24 mouse cellular contexts compared by ENCODE assay signal in genomic region chr16:18746268-18747122, GRCm38 (mm10). TPM values are rescaled to one million over a fixed set of nuclear protein-coding genes. Genes with fewer than 3 reads are reported as not detected.
A peak's percentile ranks its signal among the peaks of the same experiment; 100 is the strongest.
DNase-seq lines count a peak whose midpoint lies in the region; ATAC-seq lines count a peak whose summit lies in the region.
"Had no signal": no experiment of that assay in that cellular context is flagged by ENCODE, and none has a peak within 500 bp of the region (broad histone marks: within the 10 kb centered on the region; RNA-seq: fewer than 3 reads in every experiment).

No protein-coding gene starts in this region.

- H3K36me3 ChIP-seq in heart, embryonic 12.5 days = no peaks in the 10 kb centered on the region
- H3K36me3 ChIP-seq in intestine, embryonic 15.5 days = no peaks in the 10 kb centered on the region
- no peaks in the 10 kb centered on the region for H3K36me3 ChIP-seq in forebrain, embryonic 15.5 days
- H3K36me3 ChIP-seq: embryonic facial prominence, embryonic 13.5 days; hindbrain, embryonic 15.5 days; neural tube, embryonic 15.5 days; stomach, embryonic 15.5 days had no signal

- no peaks in the 10 kb centered on the region for H3K4me1 ChIP-seq in heart, embryonic 12.5 days (replicated peaks)
- no peaks in the 10 kb centered on the region for H3K4me1 ChIP-seq in intestine, embryonic 15.5 days (replicated peaks)
- no peaks in the 10 kb centered on the region for H3K4me1 ChIP-seq in forebrain, embryonic 15.5 days
- H3K4me1 ChIP-seq: embryonic facial prominence, embryonic 13.5 days; hindbrain, embryonic 15.5 days; neural tube, embryonic 15.5 days; stomach, embryonic 15.5 days had no signal

- H3K4me2 ChIP-seq in heart, embryonic 12.5 days = no peak overlapping the region
- H3K4me2 ChIP-seq in intestine, embryonic 15.5 days (replicated peaks) = no peak overlapping the region
- no peak overlapping the region for H3K4me2 ChIP-seq in forebrain, embryonic 15.5 days (replicated peaks)
- H3K4me2 ChIP-seq: embryonic facial prominence, embryonic 13.5 days; hindbrain, embryonic 15.5 days; liver, embryonic 11.5 days; neural tube, embryonic 15.5 days; stomach, embryonic 15.5 days had no signal

- H3K27me3 ChIP-seq in heart, embryonic 12.5 days (replicated peaks) = no peaks in the 10 kb centered on the region
- H3K27me3 ChIP-seq in intestine, embryonic 15.5 days (replicated peaks) = no peaks in the 10 kb centered on the region
- no peaks in the 10 kb centered on the region for H3K27me3 ChIP-seq in forebrain, embryonic 15.5 days
- H3K27me3 ChIP-seq: embryonic facial prominence, embryonic 13.5 days; hindbrain, embryonic 15.5 days; neural tube, embryonic 15.5 days; stomach, embryonic 15.5 days had no signal

- 80% methylated on average over 20 of the region's 20 CpGs for WGBS in heart, embryonic 12.5 days
- 70% methylated on average over 20 of the region's 20 CpGs for WGBS in intestine, embryonic 15.5 days
- WGBS in forebrain, embryonic 15.5 days = 86% methylated on average over 20 of the region's 20 CpGs

- peak; percentile 54 to 88 for DNase-seq in heart, adult 18-20 months
- peak; percentile 59 to 88 for DNase-seq in heart, adult 9 months (ENCODE audit: low spot score in 2 of 2)
- DNase-seq in lung, postnatal 36 days = no peak
- DNase-seq: B cell, adult 2 months; cerebellum, adult 8-10 months; kidney, adult 18-20 months; kidney, postnatal 10 days; layer of hippocampus, postnatal 36 days; lung, adult 18-20 months; lung, postnatal 4 days; right cerebral cortex, postnatal 14 days; thymus, adult 2 months had no signal

- H3K27ac ChIP-seq in heart, embryonic 12.5 days (ENCODE audit: poor library complexity, severe bottlenecking) = no peak overlapping the region
- no peak overlapping the region for H3K27ac ChIP-seq in intestine, embryonic 15.5 days
- no peak overlapping the region for H3K27ac ChIP-seq in forebrain, embryonic 15.5 days (replicated peaks)
- H3K27ac ChIP-seq: embryonic facial prominence, embryonic 13.5 days; hindbrain, embryonic 15.5 days; layer of hippocampus, adult 2 months; neural tube, embryonic 15.5 days; stomach, embryonic 15.5 days had no signal

- no peak for ATAC-seq in heart, embryonic 12.5 days (ENCODE audit: insufficient number of reproducible peaks, low FRiP score)
- ATAC-seq in intestine, embryonic 15.5 days = peak; percentile 44; the same call in 1 of the 2 replicates
- ATAC-seq in activated CD4-positive, CD25-positive, alpha-beta regulatory T cell, adult 4 months = no peak
- no peak for ATAC-seq in forebrain, embryonic 15.5 days (replicated peaks)
- ATAC-seq: forebrain, embryonic 16.5 days; midbrain, embryonic 16.5 days had no signal

- H3K9me3 ChIP-seq in heart, embryonic 12.5 days (replicated peaks) = no peaks in the 10 kb centered on the region
- no peaks in the 10 kb centered on the region for H3K9me3 ChIP-seq in intestine, embryonic 15.5 days
- no peaks in the 10 kb centered on the region for H3K9me3 ChIP-seq in forebrain, embryonic 15.5 days
- H3K9me3 ChIP-seq: embryonic facial prominence, embryonic 13.5 days; hindbrain, embryonic 15.5 days; neural tube, embryonic 15.5 days; stomach, embryonic 15.5 days had no signal

- no peak overlapping the region for H3K4me3 ChIP-seq in heart, embryonic 12.5 days
- no peak overlapping the region for H3K4me3 ChIP-seq in intestine, embryonic 15.5 days (replicated peaks)
- H3K4me3 ChIP-seq in forebrain, embryonic 15.5 days = no peak overlapping the region
- H3K4me3 ChIP-seq: embryonic facial prominence, embryonic 13.5 days; hindbrain, embryonic 15.5 days; layer of hippocampus, adult 2 months; neural tube, embryonic 15.5 days; stomach, embryonic 15.5 days had no signal

- no peak overlapping the region for H3K9ac ChIP-seq in heart, embryonic 12.5 days
- no peak overlapping the region for H3K9ac ChIP-seq in intestine, embryonic 15.5 days
- H3K9ac ChIP-seq in forebrain, embryonic 15.5 days (replicated peaks) = no peak overlapping the region
- H3K9ac ChIP-seq: embryonic facial prominence, embryonic 13.5 days; hindbrain, embryonic 15.5 days; neural tube, embryonic 15.5 days; stomach, embryonic 15.5 days had no signal

RNA-seq across cellular contexts. Expression of gene Cldn5, which starts 30.2 kb away (rescaled TPM):
- 10 to 100 TPM; 15.4 to 22.7 TPM for total RNA-seq in heart, adult 18-20 months (2021)
- 5.3 and 6.4 TPM in 2 replicates for polyA plus RNA-seq in heart, embryonic 12.5 days (2016; fragmentation: Nextera tagmentation; extraction: Ambion mirVana)
- 26.2 and 28.7 TPM in 2 replicates for polyA plus RNA-seq in intestine, embryonic 15.5 days (2015; fragmentation: Nextera tagmentation; extraction: Ambion mirVana)
- not detected for polyA plus RNA-seq in activated CD4-positive, CD25-positive, alpha-beta regulatory T cell, adult 4 months (2017; shearing (Covaris generic))
- polyA plus RNA-seq in forebrain, embryonic 15.5 days (2015; fragmentation: Nextera tagmentation; extraction: Ambion mirVana) = 86.7 and 94.4 TPM in 2 replicates
